Mouse (Mus musculus): ENCODE results near the gene Arnt2.

Gene Arnt2

DNA sequence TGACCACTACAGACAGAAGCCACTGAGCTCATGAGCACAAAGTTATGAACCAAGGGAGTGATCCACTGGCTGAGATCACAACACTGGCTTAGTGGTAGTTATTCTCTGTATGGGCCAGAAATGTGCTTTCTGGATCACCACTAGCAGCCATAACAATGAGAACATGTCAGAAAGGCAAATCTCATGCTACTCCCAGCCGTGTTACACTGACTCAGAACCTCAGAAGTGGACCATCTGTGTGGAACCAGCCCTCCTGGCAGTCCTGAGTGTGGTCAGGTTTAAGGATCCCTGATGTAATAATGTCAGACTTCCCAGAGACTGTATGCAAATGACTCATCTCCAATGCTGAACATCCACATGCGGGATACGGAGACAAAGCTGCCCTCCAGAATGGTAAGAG lies 13.4 kb downstream of the Arnt2 start:
- DNase-seq = no peak

DNA sequence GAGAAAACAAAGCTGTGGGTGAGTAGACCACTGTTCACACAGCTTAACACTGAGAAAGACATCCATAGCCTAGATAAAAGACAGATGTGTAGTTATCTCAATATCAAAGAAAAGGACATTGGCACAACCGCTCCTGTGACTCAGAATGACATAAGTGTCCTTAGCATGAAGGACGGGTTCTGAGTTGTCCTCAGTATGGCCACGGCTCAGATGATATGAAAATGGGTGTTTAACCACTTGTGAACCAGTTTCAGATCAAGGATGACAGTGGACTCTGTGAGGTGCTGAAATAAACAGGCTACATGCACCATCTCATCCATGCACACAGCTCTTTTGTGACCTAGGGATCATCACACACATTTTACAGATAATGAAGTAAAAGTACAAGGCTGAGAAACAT lies 22.1 kb downstream of the Arnt2 start:
- DNase-seq = no peak

DNA sequence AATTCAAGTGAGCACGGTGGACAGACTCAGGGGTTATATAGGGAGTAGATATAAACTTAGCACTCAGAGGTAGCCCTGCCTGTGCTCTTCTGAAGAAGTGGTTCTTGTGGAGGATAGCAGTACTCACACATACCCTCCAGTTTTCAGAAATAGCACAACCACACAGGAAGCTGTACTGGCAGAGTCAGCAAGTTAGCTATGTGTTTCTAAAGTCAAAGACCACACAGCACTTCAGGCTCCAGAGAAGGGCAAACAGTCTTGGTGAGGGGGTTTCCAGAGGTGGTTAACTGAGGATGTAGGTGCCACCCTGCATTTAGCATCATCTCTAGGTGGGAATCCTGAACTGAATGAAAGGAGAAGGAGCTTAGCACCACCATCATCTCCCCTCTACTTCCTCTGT lies 23.5 kb downstream of the Arnt2 start:
- no peak for DNase-seq

DNA sequence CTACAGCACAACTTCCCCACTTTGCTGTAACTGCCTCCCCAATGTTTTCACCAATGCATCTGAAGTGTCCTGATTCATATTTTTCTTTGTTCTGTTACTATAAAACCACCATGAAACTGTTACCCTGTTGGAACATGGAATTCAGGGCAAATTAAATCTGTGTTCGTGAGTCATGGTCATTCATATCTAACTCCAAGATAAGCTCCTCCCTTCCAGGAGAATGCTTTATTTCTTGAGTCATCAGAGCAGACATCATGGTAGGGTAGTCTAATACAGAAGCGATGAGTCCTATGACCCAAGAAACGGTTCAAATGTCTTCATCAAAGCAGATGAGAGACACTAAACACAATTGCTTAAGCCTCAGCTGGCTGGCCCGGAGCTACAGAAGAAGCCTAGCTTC lies 25.2 kb downstream of the Arnt2 start:
- no peak for DNase-seq

DNA sequence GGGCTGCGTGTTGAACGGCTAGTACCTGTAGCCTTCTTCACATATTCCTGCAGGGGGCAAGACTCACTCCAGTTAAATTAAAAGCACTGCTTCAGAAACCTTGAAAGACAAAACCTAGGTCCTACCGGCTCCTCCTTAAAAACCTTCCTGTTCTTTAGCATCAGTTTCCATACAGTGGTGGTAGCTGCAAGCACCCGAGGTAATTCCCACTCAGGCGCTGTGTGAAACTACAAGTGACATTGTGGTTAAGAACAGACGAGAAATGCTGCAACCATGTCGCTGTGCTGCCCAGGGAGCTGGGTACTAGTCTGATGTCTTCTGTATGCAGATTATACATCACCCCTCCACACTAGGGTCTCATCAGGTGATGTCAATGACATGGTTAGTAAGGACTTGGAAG lies 25.9 kb downstream of the Arnt2 start:
- DNase-seq = no peak

DNA sequence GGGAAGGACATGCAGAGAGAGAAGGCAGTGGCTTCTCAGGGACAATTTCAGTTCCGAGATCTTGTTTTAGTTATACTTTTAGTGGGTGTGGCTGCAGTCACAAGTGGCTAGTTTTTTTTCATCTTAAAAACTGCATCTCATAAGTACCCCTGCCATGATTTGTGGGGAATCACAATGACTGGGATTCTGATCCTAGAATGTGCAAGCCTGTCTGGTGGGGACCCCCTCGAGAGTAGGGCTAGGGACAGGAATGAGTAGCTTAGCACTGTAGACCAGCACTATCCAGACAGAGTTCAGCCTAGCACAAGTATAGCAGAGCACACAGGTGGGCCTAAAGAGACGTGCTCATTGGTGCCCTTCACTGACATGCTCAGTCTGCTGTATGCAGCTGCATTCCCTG lies 27.6 kb downstream of the Arnt2 start:
- DNase-seq = no peak

DNA sequence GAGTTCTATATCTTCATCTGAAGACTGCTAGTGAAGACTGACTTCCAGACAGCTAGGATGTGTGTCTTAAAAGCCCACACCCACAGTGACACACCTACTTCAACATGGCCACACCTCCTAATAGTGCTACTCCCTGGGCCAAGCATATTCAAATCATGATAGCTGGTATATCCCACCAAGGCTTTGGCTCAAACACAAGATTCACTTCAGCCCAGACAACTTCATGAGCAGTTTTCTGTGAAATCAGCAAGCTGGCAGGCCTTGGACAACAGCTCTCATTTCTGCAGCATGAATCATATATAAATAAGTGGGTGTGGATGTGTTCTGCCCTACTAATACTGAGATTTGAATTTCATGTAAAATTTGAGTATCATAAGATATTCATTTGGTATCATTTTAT lies 29.2 kb downstream of the Arnt2 start:
- no peak for DNase-seq

DNA sequence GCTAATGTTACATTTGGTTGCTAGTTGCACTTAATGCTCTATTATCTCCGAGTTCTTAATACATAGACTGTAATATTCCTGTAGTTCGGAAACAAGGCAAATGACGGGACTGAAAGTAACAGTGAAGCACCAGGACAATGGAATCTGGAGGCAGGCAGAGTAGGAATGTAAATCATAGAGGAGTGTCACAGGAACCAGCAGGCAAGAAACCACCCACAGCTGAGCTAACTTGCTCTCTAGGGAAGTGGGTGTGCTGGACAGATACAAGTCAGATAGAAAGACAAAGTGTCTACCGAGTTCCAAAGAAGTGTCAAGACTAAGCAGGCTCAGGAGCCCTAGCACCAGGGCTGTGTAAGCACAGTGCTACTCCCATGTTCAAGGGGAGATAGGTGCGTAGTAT lies 32.6 kb downstream of the Arnt2 start:
- no peak for DNase-seq

DNA sequence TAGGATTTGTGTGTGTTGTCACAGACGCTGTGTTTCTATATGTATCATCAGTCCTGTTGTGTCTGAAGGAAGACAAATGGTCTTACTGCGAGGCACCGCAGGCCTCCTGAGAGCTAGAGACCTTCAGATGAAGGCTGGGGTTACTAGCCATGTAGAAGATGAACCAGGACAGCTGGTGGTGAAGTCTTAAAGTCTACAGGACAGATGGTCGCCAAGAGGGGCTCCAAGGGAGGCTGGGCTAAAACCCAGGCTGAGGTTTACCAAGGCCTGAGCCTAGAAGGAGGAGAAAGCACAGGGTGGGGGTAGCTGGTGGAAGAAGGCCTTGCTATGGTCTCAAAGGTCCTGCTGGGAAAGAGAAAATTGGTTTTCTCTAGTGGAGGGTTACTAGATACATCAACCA lies 36.3 kb downstream of the Arnt2 start:
- DNase-seq = no peak

DNA sequence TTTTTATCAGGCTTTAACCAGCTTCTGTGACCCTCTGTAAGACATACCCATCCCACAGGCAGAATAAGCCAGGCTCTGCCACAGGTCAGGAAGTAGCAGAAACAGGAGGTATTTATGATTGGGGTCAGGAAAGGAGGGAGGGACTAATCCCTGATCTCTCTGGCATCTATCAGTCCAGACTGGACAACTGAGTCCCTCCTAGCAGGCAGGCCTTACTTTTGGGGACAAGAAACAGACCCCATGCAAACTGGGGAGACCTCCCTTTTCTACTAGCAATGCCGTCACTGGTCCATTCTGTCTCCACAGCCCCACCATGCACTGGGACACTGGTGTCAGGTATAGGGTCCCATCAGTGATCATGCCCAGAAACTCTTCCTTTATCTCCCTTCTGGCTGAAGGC lies 37.1 kb downstream of the Arnt2 start:
- DNase-seq = no peak

DNA sequence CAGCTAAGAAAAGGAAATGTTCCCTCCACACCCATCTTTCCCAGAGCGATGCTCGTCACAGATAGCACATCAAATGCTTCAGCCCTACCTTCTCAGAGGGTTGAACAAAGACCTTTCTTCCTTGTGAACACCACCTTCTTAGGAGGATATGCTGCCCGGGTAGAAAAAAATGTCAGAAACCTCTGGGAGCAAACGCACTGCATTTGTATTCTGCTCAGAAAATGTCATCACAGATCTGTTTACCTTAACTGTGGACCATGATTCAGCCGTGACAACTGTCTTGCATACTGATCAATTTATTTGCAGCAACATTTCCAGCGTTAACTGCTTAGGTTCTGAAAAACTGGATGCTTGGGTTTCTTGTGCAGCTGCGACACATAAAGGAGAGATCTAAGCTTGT lies 37.7 kb downstream of the Arnt2 start:
- no peak for DNase-seq

DNA sequence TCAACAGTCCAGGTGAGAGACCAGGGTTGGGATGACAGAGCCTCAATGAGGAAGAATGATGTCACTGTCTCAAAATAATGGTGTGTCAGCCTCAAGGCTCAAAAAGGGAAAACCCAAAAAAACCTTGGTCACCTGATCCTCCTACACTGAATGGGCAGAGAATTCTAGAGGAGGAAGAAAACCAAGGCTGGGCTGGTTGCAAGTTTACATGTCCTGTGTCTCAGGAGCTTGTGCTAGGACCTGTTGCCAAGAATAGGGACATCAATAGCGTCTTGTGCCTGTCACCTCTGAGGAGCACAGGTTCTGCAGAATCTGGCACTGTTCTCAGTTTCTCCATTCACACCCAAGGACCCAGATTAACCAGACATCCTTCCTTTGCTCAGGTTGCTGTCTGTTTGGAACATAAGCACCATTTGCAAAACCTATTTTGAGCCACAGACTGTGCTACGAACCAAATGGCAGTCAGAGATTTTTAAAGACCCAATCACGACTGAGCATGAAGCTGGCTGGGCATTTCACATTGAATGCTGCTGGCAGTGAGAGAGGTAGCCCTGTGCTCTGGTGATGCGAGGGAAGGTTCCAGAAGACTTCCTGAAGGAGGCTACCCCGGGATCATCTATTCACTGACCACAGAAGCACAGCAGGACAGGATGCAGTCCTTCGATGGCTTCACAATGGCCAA lies 38.9 kb downstream of the Arnt2 start:
- DNase-seq = no peak

DNA sequence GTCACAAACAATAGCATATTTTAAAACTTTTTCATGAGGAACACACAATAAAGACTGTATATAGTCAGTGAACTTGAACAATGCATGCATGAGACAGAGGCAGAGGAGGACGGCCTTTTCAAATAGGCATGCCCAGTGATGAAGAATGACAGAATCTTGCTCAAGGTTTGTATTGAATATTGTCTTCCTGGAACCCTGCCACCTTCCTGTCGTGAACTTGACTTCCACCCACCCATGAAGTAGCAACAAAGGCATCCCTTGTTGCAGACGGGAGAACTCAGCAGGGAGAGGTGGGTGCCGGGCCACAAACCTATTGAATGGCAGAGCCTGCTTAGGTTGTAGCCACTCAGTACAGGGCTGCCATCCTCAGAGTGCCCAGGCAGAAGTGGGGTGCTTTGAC lies 43.7 kb downstream of the Arnt2 start:
- DNase-seq = no peak

DNA sequence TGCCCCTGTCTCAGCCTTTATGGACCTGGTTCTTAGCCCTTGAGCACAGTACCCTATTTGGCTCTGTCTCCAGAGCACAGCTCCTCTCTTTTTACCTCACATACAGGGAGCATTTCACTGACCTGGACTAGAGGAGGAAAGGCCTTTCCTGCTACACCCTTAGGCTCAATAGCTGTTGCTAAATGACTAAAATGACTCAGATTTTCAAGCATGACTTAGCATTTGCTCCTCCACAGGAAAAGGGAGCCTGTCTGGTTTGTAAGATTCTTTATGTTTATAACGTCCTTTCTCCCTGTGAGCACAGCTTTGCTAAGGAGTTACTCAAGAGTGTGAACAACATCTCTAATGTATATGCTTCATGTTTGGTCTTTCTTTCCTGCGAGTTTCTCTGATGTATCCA lies 47.3 kb downstream of the Arnt2 start:
- no peak for DNase-seq

DNA sequence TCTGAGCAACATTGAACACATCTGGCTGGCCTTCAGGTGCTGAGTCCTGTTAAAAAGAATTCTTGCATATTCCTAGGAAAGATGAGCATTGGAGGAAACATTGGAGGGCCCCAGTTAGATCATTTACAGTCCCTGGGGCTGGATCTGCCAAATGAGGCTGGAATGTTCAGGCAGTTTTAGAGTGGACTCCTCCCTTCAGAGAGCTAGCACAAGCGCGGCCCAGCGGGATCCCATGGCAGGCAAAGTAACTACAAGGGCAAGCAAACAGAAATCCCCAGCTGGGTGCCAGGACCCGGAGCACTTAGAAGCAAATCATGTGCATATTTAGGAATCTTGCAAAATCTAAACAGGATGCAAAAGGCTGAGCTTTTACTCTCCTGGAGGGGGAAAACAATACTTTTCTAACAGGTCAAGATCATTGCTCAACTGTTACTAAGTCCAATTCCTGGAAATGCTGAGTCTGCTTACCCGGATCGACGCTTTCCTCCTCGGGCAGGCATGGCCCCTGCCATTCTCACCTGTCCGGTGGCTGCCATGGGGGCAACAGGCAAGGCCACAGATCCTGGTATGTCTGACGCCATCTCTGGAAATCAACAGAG lies 48.8 kb downstream of the Arnt2 start:
- no peak for DNase-seq

DNA sequence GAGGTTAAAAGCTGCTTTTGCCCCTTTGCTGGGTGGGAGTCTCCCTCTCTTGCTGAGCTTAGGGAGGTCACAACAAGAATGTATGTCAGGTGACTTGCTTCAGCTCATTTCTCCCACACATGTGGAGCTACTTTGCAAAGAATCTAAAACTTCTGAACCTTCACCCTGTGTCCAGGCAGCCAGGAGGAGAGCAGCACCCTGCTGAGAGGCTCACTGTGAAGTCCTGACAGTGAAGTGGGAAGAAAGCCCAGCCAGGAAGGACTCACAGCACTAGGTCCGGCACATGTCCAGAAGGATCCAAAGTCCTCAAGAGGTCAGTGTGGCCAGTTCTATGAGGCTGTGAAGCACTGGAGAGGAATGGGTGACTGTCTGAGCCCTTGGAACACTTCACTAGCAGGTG lies 51.5 kb downstream of the Arnt2 start:
- DNase-seq = no peak

DNA sequence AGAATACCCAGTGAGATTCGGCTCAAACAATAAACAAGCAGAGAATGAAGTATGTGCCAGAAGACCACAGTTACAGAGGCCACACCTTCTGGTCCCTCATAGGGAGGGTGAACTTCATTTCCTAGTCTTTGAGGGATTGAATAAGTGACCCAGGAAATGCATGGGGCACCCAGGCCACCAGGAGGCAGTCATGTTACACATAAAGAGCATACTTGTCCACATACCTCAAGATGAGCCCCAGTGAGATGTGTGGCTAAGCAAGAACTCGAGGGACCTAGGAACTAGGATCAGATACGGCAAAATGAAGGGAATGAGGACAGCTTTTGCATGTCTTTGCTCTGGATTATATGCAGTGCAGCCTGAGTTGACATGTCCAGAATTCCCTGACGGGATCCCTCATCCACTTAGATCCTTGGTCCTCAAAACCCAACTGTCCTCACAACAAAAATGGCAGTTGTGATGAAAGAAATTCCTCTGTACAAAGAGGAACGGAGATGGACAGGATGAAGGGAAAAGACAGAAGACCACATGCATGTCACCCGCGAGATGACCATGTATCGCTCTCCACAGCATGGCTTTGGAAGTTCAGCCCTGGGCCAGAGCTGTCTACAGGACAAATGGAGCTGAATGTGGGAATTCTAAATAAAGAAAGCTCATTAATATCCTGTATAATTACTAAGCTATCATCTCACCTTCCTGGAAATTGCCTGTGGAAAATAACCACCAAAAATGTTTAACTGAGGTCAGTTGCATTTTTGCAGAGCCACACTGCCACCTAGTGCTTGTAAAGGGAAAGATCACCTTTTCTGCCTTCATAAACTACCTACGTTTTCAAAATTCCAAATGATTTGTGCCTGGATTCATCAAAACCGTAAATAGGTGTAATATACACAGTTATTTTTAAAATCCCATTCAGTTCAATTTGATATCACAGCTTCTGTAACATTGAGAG lies 54.1 kb downstream of the Arnt2 start:
- peak; percentile 77 for DNase-seq

DNA sequence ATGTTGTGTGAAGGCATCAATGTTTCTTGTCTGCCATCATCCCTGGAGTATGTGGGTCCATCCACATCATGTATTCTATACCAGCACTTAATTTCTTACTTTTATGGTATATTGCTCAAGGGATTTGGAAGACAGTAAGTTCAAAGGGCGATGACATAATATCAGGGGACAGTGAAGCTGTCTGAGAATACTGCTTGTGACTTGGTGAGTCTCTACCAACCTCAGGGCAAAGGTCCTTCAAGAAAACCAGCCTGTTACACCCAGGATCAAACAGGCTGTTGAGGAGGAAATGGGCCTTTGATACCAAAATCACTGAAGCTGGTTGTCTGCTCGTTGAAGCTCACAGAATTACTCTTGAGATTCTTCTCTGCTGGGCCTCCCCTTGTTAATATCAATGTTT lies 55.1 kb downstream of the Arnt2 start:
- DNase-seq = no peak

DNA sequence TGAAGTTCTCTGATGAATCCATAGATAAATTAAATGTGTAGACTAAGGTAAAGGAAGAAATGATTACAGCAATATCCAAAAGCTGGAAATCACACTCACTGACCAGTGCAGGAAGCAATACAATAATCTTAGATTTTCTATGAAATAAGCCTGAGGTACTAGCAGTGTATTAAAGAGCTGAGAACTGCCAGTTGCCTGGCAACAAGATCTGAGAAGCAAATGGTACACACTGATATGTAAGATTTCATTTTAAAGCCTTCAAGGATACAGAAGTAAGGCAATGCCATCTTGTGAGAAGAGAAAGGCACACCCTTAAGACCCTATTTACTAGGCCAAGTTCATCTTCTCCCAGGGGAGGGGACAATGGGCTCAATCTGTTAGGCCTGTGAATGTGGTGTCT lies 59.4 kb downstream of the Arnt2 start:
- DNase-seq = no peak

DNA sequence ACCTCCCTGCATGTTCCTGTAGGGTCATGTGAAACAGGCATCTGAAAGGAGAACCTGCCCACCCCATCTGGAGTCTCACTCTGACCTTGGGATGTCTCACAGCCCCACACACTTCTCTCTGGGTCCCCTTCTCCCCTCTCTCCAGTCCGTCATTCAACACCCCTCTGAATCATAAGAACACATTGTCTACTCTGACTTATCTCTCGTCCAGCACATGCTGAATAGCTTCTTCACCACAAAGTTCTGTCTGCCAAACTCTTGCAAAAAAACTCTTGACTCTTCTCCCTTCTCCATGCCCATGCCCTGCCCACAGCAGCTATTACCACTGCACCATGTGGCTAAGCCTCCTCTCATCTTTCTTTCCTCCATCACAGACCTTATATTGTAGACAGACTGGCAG lies 60.0 kb downstream of the Arnt2 start:
- DNase-seq = no peak

DNA sequence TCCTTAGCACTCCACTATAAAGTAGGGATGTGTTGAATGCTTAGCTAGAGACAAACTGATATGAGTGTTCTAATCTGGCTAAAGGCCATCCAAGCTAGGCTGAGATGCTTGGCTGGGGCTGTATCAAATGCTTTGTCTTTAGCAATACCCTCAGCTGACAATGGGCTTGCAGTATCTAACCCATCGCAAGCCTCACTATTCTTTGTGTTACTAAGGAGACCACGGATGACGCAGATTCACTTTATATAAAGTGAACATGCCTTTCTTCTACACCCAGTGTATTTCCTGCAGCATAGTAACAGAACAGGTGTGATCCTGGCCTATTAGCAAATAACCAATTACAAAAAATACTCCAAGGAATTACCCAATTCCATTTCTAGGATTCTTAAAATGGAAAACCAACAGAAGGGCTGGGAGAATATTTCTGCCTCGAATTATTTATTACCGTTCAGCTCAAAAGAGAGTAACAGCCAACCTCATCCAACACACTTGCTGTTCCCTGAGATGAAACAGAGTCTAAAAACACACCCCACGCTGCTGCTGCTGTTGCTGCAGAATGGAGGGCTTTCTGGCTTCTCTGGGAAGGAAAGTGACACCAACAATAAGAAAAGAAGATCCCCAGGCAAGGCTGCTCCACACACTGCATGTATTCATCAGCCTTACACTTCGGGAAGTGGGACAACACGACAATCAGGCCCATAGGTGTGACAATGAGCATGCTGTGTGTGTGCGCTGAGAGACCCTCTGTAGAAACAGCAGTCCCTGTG lies 61.6 kb downstream of the Arnt2 start:
- no peak for DNase-seq

DNA sequence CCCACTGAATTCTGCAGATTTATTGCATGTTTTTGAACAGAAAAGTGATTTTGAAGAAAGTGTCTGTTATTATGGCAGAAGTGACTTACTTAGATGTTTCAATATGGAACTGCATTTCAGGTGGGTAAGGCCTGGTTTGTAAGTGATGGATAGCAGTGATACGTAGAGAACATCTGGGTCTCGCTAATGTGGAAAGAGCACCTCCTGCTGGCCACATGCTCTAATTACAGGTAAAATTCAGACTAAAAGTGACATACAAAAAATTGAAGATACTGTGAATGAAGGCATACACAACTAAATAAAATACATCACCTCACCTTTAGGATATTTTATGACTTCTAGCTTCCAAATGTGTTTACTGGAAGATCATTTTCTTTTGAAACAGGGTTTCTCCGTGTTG lies 66.8 kb downstream of the Arnt2 start:
- DNase-seq = peak; percentile 13

DNA sequence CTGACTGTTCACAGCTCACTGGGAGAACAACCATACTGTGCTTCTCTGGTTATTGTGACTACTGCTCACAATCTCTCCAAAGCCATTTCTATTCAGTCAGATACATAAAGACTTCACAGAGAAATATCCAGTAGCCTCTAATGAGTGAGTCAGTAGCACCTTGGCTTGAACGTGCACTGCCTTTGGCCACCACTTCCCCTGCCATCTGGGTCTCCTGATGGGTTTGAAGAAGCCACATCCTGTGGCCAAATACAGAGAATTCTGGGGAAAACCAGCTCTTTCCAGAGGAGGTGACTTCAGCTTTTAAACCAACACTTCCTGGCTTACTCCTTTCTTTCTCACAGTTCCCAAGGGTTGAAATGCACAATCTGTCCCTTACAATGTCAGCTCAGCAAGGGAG lies 69.0 kb downstream of the Arnt2 start:
- DNase-seq = no peak

All from thymus, postnatal 4 days (tissue).